Mouse (Mus musculus) thymus, postnatal 25 days (tissue): ENCODE results near the gene Gm45808.
"Not testable (repeated sequence)": the region's sequence is repeated elsewhere in the genome, so short reads cannot be mapped to it uniquely, and the experiment has no call there.

Source experiments
- DNase-seq: peaks from one replicate; pipeline ENCODE4 v3.0.0; 2022

The Gm45808 gene

DNA sequence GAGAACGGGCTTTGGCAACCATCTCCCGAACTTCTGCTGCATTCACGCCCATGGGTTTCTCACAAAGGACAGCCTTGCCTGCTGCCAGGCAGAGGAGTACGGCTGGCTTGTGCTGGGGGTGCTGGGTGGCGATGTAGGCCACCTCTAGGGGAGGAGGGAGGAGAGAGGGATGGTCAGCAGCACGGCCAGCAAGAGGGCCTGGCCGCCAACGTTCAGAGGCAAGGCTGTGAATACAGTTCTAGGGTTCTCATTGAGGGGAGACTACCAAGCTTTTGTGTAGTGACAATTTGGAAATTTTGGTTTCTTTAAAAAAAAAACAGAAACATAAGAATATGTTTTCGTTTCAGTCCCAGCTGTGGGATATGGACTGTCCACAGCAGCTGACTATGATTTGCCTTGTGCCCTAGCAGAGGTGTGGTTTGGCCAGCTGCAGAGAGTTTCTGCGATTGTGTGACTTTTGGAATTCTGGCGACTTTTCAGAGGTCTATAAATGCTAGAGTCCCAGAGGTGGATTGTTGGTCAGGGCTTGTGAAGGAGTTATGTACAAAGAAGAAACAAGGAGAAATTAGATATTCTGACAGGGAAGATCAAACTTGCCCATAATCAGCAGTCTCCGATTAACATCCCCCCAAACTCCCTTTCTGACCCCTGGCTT, at the start of gene Gm45808:
Gm45808 (minus strand) TSS at position 51 of the 655 bp plus-strand sequence.
- DNase-seq, result no peak

DNA sequence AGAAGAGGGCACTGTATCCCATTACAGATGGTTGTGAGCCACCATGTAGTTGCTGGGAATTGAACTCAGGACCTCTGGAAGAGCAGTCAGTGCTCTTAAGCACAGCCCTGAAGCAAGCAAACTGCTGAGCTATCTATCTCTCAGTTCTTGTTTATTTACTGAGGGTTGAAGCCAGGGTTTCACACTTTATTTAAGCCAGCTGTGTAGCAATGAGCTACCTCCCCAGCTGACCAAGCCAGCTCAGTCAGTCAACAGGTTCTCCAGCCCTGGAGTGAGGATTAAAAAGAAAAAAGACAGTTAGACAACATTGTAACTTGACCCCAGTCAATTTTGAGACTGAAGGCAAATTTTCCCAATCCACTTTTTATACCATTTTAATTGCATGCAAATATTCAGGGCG, 49.1 kb upstream of the Gm45808 start:
- no peak for DNase-seq

DNA sequence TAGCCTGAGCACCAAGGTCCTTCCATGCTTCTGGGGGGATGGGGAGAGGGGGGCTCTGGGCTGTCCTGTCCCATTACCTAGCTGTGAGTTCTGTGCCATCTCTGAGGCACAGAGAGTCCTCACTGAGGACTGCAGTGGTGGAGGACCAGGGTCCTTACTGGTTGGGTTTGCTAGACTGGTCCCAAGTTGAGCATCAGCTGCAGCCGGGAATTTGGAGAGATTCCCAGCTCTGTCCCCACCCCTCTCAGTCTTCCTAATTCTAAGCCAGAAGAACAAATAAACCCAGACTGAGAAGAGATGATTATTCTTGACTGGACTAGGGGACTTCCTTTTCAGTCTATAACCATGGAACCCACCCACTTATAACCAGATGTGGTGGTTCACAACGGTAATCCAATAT, 44.0 kb upstream of the Gm45808 start:
- DNase-seq, result no peak

DNA sequence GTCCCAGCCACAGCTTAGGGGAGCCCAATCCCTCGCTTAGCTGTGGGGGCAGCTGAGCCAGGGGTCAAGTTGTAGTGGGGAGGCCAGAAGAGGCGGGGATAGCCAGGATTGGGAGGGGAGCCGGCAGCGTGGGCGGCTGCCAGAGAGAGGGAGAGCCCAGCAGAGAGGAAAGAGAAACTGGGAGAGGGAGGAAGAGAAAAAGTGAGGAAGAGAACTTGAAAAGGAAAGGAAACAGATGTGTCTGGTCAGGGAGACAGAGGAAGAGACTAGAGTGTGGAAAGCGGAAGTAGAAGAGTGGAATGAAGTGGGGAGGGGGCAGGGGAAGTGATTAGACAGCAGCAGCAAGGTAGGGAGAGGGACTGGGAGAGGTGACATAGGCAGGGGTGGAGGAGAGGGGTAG, 42.9 kb upstream of the Gm45808 start:
- DNase-seq, result no peak

DNA sequence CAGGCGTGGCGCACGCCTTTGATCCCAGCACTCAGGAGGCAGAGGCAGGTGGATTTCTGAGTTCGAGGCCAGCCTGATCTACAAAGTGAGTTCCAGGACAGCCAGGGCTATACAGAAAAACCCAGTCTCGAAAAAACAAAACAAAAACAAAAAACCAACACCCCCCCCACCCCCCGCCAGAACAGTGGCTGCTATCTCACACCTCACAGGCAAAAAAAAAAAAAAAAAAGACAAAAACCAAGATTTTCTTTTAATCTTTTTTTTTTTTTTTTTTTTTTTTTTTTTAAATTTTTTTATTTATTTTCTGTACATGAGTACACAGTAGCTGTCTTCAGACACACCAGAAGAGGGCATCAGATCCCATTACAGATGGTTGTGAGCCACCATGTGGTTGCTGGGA, 40.6 kb upstream of the Gm45808 start:
- not testable (repeated sequence) for DNase-seq

DNA sequence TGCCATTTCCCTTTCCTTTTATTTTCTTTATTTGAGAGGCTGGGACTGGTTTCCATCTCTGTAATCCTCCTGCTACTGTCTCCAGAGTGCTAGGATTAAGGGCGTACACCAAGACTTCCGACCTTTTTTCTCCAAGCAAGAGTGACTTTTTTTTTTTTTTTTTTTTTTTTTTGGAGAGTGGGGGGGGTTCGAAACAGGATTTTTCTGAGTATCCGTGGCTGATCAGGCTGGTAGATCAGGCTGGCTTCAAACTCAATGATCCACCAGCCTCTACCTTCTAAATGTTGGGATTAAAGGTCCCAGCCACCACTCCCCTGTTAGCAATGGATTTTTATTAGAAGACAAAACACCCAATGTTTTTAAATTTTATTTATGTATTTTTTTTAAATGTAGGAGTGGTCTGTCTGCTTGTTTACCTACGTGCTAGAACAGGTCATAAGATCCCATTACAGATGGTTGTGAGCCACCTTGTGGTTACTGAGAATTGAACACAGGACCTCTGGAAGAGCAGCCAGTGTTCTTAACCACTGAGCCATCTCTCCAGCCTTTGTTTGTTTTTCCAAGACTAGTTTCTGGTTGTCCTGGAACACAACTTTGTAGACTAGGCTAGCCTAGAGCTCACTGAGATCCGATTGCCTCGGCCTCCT, 40.0 kb upstream of the Gm45808 start:
- peak; percentile 36 for DNase-seq

DNA sequence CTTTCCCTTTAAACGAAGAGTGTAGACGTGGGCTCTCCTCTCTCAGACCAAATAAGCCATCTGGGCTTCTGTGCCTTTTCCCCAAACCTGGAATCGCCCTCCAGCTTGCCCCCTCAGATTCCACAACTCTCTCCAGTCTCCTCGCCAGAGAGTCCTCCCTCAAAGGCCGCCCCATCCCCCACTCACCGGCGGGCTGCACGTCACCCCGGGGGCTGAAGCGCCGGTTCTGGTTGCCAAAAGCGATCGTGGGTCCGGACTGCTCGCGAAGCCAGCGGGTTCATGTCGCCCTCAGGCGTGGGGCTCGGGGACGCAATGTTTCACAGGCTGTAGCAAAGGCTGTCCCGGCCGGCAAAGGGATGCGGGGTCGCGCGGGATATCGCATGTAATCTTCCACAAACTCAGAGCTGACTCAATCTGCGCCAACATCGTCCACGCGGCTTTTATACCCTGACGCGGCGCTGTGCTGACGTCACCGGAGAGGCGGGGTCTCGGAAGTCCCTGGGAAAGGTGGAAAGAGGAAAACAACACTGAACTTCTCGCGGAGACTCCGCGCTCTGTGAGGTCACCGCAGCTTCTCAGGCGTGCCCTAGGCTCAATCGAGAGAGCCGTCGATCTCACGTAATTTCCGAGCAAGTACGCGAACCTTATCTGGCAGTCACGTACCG, 39.3 kb upstream of the Gm45808 start, which contains the start of the genes Ppp1r15a and Plekha4:
Ppp1r15a (minus strand) TSS at position 460 of the 665 bp plus-strand sequence.
Plekha4 (plus strand) TSS at position 522 of the 665 bp plus-strand sequence.
- peak; percentile 97 for DNase-seq

DNA sequence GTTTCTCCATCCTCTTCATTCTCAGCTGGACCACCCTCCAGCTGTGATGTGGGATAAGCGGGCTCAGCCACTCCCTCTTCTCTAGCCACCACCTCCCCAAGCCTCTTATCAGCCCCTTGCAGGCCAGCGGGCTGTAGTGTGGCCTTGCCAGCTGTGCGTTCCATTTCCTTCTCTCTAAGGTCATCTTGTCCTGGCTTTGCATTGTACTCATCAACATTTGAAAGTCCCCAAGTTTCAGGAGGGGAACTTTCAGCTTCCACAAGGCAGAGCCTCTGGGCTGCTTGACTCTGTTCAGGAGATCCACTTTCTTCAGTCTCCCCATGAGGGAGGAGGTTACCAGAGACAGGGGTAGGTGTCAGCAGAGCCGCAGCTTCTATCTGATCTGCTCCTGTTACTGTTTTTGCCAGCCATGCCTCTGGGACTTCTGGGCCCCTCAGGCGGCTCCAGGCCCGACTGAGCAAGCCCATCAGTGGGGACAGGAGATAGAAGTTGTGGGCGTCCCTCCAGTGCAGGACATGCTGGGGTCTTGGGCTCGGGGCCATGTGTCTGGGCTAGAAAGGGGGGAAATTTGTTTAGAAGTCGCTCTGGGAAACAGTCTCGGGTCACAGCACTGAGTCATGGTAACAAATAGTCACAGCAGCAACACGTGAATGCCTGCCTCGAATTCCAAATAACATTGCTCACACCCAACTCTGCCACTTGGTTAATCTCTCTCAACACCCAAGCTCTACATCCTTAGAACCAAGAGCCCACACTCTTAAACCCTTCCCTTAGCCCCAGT, 38.4 kb upstream of the Gm45808 start:
- DNase-seq, result no peak

DNA sequence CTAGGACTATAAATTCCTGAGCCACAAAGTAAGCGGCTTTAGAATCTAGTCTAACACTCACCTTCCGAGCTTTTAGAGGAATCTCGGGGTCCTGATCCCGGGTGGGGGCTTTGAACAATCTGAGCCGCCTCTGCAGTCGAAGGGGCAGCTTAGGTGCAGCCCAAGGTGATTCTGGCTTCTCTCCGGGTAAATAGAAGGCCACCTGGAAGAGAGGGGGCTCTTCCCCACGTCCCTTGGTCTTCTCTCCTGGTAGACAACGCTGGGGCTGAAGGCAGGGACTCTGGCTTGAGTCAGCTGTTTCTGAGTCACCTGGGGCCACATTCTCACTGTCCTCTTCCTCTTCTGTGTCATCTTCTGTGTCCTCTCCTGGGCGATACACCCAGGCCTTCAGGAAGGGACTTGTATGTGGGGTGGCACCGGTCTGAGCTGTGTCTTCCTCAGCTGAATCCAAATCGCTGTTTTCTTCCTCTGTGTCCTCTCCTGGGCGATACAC, 37.1 kb upstream of the Gm45808 start:
- no peak for DNase-seq

DNA sequence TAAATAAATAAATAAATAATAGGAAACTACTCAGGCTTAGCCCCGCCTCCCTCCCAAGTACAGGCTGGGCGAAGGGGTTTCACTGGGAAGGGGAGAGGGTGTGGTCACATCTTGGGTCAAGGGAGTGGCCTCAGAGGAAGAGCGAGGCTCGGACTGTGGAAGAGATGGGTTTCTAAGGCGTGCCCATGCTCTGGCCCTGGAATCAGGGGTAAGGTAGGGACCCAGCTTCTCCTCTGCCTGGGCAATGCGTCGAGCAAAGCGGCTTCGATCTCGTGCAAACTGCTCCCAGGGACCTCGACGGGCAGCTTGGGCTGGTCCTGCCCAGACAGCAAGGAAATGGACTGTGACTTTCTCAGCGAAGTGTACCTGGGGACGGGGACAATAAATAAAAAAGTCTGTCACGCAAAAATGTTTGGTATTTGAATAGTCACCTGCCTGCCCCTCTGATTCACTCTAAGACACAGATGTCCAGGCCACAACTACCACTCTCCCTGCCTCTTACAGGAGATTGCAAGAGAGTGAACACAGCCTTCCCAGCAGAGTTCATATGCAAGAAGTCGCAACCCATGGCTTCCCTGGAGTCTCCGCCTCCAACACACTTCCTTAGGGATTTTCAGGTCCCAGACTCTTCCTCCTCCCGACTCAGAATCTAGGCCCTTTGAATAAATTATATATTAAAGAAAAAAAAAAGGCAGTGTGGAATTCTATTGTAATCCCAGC, 36.5 kb upstream of the Gm45808 start:
- DNase-seq, result no peak

DNA sequence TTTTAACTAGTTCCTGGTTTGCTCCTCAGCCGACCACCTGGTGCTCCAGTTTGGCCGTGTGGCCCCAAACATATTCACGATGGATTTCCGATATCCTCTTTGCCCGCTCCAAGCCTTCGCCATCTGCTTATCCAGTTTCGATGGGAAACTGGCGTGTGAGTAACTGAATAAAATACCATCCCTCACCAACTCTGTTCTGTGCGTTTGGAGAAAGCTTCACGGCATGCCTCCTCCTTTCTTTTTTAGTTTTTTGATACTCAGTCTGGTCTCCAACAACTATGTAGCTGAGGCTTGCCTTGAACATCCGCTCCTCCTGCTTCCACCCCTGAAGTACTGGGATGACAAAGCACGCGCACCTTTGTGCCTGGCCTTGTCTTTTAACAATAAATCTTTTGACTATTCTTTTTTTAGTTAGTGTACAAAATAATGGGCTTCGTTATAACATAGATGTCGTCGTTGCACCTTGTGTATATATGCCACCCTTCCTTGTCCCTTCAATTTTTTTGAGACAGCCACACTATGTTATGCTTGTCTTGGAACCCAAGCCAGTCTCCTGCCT, 35.7 kb upstream of the Gm45808 start:
- no peak for DNase-seq

DNA sequence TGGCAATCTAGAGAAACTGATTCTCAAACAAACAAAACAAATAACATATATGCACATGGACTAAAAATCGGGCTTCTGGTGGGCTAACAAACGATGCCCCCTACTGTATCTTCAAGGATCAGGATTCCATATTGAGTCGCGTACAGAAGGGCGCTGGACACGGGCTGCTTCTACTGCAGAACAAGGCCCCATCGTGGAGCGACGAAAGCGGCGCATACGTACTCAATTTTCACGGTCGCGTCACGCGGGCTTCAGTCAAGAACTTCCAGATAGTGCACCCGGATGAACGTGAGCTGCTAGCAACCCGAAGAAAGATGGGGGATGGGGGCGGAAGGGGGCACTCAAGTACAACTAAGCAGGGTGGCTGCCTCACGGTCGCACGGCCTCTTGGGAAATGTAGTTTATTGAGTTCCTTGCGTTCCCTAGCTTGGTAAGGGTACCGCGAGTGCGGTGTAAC, 35.1 kb upstream of the Gm45808 start:
- peak; percentile 92 for DNase-seq

DNA sequence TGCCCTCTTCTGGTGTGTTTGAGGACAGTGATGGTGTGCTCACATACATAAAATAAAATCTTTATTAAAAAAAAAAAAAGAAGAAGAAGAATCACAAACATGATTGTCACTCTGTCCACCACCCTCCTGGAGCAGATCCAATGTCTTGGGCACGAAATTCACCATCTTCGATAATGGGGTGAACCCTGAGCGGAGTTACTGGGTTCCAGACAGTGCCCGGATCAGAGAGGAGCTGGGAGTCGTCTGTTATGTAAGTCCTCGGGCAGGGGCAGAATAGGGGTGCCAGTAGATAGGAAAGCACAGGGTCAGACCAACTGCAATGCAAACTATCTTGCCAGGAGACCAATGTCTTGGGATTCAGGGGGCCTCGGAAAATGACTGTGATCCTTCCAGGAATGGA, 34.0 kb upstream of the Gm45808 start:
- no peak for DNase-seq

DNA sequence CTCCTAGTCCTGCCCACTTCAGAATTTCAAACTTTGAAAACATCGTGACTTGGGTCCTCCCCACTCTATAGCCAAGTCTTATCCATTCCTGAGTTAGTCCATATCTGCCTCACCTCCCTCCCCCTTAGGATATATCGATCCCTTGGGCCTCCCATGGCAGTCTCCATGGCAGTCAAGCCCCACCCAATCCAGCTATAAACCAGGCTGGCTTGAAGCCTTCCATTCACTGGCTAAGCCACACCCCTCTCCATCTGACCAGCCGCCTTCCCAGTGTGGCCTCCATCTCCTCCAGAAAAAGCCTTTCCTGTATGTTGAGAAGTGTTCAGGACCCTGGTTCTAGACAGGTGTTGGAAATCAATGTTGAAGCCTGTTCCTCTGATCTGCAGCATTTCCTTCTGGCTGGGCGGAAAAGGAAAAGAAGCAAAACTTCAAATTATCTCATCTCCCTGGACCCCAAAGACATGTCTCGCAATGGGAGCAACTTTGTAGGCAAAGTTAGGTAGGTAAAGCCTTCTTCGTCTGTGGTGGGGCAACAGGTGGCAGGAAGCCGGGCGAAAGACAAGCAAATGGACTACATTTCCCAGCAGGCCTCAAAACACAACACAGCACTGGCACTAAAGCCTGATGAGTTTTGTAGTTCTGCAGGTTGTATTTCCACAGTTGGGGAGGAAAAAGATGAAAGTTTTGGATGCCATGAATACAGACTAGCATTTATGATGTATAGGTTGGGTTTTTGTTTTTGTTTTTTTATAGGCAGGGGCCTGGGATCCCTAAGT, 32.9 kb upstream of the Gm45808 start:
- peak; percentile 49 for DNase-seq

DNA sequence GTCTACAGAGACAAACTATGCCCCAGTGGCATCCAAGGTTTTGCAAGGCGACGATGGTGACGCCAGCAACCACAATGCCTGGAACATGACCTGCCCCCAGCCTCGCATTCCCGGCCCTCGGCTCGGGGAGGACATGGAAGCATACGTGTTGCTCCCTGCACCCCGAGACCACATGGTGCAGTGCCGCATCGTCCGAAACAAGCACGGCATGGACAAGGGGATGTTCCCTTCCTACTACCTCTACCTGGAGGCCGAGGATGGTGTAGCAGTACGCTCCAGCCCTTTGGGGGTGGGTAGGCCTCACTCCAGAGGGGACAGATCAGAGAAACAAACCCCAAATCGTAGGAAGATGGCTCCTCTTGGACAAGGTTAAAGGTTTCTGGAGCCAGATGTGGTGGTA, 32.0 kb upstream of the Gm45808 start:
- no peak for DNase-seq

DNA sequence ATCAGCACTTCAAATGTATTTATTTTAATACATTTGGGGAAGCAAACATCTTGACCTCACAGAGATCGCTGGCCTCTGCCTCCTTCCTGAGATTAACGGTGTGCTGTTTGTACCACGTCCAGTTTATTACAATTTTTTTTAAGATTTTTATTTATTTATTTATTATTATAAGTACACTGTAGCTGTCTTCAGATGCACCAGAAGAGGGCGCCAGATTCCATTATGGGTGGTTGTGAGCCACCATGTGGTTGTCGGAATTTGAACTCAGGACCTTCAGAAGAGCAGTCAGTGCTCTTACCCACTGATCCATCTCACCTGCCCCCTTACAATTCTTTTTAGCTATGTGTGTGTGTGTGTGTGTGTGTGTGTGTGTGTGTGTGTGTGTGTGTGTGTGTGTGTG, 30.2 kb upstream of the Gm45808 start:
- DNase-seq, result not testable (repeated sequence)

DNA sequence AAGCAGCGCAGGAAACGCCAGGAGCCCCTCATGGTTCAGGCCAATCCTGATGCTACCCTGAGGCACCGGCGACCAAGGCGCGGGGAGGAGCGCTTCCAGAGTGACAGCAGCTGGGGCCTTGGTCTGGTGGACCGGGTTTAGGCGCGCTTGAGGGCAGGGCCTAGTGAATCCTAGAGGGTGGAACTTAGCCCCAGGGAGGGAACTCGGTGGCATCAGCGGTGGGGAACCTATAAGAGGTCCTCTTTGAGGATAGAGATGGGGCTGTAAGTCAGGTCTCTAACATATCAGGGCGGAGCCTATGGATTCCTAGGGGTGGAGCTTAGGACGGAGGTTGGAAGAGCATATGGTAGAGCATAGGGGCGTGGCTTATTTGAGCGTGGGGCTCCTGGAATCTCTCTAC, 28.8 kb upstream of the Gm45808 start:
- no peak for DNase-seq

DNA sequence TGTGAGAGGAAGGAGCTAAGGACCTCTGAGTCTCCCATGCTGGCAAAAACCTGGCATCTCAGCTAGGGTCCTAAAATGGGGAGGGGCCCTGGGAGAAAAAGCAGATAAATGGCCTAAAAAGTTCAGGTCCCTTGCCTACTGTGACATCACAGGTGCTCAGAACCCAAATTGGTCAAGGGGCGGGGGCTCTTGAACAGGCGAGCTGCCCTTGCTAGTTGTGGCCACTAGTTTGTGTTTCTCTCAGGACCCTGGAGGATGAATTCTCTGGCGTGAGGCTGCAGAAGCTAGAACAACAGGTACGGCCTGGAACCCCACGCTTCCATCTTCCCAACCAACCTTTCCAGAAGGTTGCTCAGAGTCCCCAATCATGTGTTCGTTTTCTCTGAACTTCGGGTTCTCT, 27.8 kb upstream of the Gm45808 start:
- no peak for DNase-seq

DNA sequence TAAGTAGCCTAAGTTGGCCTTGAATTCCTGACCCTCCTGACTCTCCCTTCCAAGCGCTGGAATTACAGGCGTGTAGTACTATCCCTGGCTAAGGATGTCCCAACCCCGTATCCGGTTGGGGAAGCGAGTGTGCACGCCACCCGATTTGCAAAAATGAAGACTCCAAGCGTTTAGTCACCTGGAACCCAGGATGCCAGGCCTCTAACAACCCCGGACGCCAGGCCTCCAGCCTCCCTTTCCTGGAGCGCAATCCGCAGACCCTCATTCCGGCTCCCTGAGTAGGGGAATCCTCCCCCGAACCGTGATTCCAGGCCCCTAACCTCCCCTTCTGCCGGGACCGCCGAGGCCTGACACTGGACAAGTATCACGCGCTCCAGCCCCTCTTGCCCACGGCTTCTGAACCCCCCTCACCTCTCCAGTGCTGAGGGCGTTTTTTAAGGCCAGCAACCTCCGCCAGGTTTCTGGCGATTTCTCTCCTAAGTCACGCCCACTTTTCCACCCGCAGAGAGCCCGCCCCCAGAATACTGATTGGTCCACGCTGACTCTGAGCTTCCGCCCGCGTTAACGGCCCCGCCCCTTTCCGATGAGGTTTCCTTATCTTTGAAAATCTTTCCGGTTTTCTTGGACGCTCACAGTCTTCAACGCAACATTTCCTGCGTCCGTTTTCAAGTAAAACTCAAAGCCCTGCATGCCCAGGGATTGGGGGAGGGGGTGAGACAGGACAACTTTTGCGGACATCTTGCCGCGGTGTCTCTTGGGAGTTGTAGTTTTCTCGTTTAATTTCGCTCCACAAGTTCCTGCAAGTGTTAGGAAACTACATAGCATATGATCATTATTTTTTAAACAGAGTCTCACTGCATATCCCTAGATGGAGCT, 23.5 kb upstream of the Gm45808 start, which contains the start of gene Nucb1:
Nucb1 (minus strand) TSS at position 495 of the 876 bp plus-strand sequence.
- DNase-seq, result peak; percentile 94
